Mouse (Mus musculus): Measurements from ENCODE around the gene 4930518I15Rik. TPM values are rescaled to one million over a fixed set of nuclear protein-coding genes. Genes with fewer than 3 reads are reported as not detected.
"Not testable (repeated sequence)": the region's sequence is repeated elsewhere in the genome, so short reads cannot be mapped to it uniquely, and the experiment has no call there.

Gene 4930518I15Rik
- total RNA-seq (2015): 1.4 and 2.4 TPM in 2 replicates
- 1.5 and 1.9 TPM in 2 replicates for total RNA-seq (2017)

GRCm38 (mm10) chr2:156857835-156858234 is at the start of gene 4930518I15Rik:
TSS of gene 4930518I15Rik (minus strand) at chr2:156857946.
- ATAC-seq (ENCODE audit: poor library complexity, severe bottlenecking): no peak

- ATAC-seq (ENCODE audit: poor library complexity, severe bottlenecking): not testable (repeated sequence)
Observed at GRCm38 (mm10) chr2:156905931-156906330, 48.2 kb upstream of the 4930518I15Rik start.

GRCm38 (mm10) chr2:156904976-156905717 is 47.4 kb upstream of the 4930518I15Rik start:
- ATAC-seq (ENCODE audit: poor library complexity, severe bottlenecking): no peak

- no peak for ATAC-seq (ENCODE audit: poor library complexity, severe bottlenecking)
Observed at GRCm38 (mm10) chr2:156903367-156903766, 45.6 kb upstream of the 4930518I15Rik start.

GRCm38 (mm10) chr2:156902411-156902810 is 44.7 kb upstream of the 4930518I15Rik start:
- not testable (repeated sequence) for ATAC-seq (ENCODE audit: poor library complexity, severe bottlenecking)

- no peak for ATAC-seq (ENCODE audit: poor library complexity, severe bottlenecking)
Observed at GRCm38 (mm10) chr2:156901883-156902282, 44.1 kb upstream of the 4930518I15Rik start.

- ATAC-seq (ENCODE audit: poor library complexity, severe bottlenecking): no peak
Observed at GRCm38 (mm10) chr2:156901344-156901743, 43.6 kb upstream of the 4930518I15Rik start.

GRCm38 (mm10) chr2:156899184-156899583 is 41.4 kb upstream of the 4930518I15Rik start:
- ATAC-seq (ENCODE audit: poor library complexity, severe bottlenecking): no peak

- no peak for ATAC-seq (ENCODE audit: poor library complexity, severe bottlenecking)
Observed at GRCm38 (mm10) chr2:156898374-156898773, 40.6 kb upstream of the 4930518I15Rik start.

GRCm38 (mm10) chr2:156897034-156897433 is 39.3 kb upstream of the 4930518I15Rik start:
- no peak for ATAC-seq (ENCODE audit: poor library complexity, severe bottlenecking)

GRCm38 (mm10) chr2:156896384-156896914 is 38.7 kb upstream of the 4930518I15Rik start:
- ATAC-seq (ENCODE audit: poor library complexity, severe bottlenecking): no peak

GRCm38 (mm10) chr2:156894496-156895265 is 36.9 kb upstream of the 4930518I15Rik start:
- ATAC-seq (ENCODE audit: poor library complexity, severe bottlenecking): no peak

GRCm38 (mm10) chr2:156892821-156893220 is 35.1 kb upstream of the 4930518I15Rik start:
- no peak for ATAC-seq (ENCODE audit: poor library complexity, severe bottlenecking)

GRCm38 (mm10) chr2:156892240-156892639 is 34.5 kb upstream of the 4930518I15Rik start:
- ATAC-seq (ENCODE audit: poor library complexity, severe bottlenecking): no peak

- ATAC-seq (ENCODE audit: poor library complexity, severe bottlenecking): no peak
Observed at GRCm38 (mm10) chr2:156888490-156888889, 30.7 kb upstream of the 4930518I15Rik start.

- ATAC-seq (ENCODE audit: poor library complexity, severe bottlenecking): peak; percentile 77
Observed at GRCm38 (mm10) chr2:156887017-156887416, 29.3 kb upstream of the 4930518I15Rik start, which contains the start of gene Sla2. TSS of gene Sla2 (minus strand) at chr2:156887192.

- peak; percentile 68 for ATAC-seq (ENCODE audit: poor library complexity, severe bottlenecking)
Observed at GRCm38 (mm10) chr2:156886084-156886631, 28.4 kb upstream of the 4930518I15Rik start.

GRCm38 (mm10) chr2:156885666-156886065 is 27.9 kb upstream of the 4930518I15Rik start:
- ATAC-seq (ENCODE audit: poor library complexity, severe bottlenecking): not testable (repeated sequence)

- no peak for ATAC-seq (ENCODE audit: poor library complexity, severe bottlenecking)
Observed at GRCm38 (mm10) chr2:156884396-156885211, 26.9 kb upstream of the 4930518I15Rik start.

GRCm38 (mm10) chr2:156882431-156883001 is 24.8 kb upstream of the 4930518I15Rik start:
- ATAC-seq (ENCODE audit: poor library complexity, severe bottlenecking): 0 out of 2 replicates have a peak, but pooled peaks have one; percentile 2

All from megakaryocyte, adult 5-6 weeks (primary cell).